Mouse (Mus musculus): Measurements from ENCODE around the gene Hacd2.

DNA sequence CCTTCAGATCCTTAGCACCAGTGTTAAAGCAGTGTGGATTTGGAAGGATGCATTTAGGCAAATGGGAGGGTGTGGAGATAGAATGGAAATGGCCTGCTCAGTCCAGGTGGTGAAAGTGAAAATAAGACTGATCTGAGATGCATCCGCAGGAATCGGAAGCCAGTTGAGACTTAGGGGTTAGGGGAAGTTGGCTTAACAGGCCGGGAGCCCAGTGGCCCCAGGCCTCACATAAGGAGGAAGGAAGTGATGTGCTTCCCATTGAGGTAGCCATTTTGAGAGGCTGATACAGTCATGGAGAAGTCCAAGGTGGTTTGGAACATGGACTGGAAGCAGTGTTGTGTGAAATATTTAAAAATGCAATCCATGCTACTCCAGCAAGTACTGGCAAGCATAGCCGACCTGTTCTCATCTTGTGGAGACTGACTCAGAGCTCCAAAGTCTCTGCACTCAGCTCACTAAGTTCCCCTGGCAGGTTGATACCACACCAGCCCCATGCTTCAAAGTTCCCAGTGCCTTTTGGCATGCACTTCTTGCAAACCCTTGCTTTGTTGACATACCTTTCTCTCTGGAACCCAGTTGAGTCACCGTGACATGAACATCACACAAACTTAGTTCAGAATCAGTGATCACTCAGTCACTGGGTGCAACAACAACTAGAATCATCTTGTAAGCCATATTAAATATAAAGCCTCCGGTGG is 25.2 kb downstream of the Hacd2 start:
- TF ChIP-seq POLR2A (IDR thresholded peaks at IDR 0.05; ENCODE audit: extremely low read depth, insufficient read depth, low read length) = no peak
- TF ChIP-seq CTCF (IDR thresholded peaks at IDR 0.05; ENCODE audit: extremely low read depth, insufficient read depth, low read length) = no peak

Data from cortical plate, adult 2 months (tissue).